Mouse (Mus musculus) myocyte (in vitro differentiated cells): ENCODE measurements around the gene Itih5. TPM values are rescaled to one million over a fixed set of nuclear protein-coding genes. Genes with fewer than 3 reads are reported as not detected.
A peak's percentile ranks its signal among the peaks of the same experiment; 100 is the strongest.

Source experiments
- H3K27me3 ChIP-seq: one replicate; pipeline ENCODE4 v1.6.1; 2011; ENCODE audit not compliant: control insufficient read depth, insufficient read depth, insufficient read length
- H3K36me3 ChIP-seq: one replicate; pipeline ENCODE4 v1.6.1; 2011; ENCODE audit not compliant: control insufficient read depth, insufficient read depth
- H3K4me2 ChIP-seq: one replicate; pipeline ENCODE4 v1.6.1; 2011; ENCODE audit warnings: low read depth, control low read depth
- H3K4me3 ChIP-seq: one replicate; pipeline ENCODE4 v1.5.1; 2011; ENCODE audit warnings: mild to moderate bottlenecking, control low read depth, moderate library complexity
- H3K79me2 ChIP-seq: one replicate; pipeline ENCODE4 v1.6.1; 2011; ENCODE audit not compliant: control insufficient read depth, insufficient read depth
- H3ac ChIP-seq: one replicate; pipeline ENCODE4 v1.6.1; 2011; ENCODE audit not compliant: control insufficient read depth, insufficient read length
- CEBPB ChIP-seq: IDR thresholded peaks from 2 replicates; pipeline ENCODE4 v1.6.1; 2011; ENCODE audit warnings: mild to moderate bottlenecking, moderate library complexity; ENCODE audit not compliant: poor library complexity, insufficient read depth, severe bottlenecking
- E2F4 ChIP-seq: IDR thresholded peaks from one replicate; pipeline ENCODE4 v1.6.1; 2011; ENCODE audit warnings: mild to moderate bottlenecking, control low read depth, moderate library complexity; ENCODE audit not compliant: insufficient read depth
- MAX ChIP-seq: IDR thresholded peaks from one replicate; pipeline ENCODE4 v1.6.1; 2011; ENCODE audit warnings: low read depth, mild to moderate bottlenecking, control low read depth
- MYOD1 ChIP-seq, 3 experiments: IDR thresholded peaks; one replicate each; pipeline ENCODE4 v1.6.1; 2011; ENCODE audit warnings: control low read depth in 2 of 3, low read depth in 2 of 3, mild to moderate bottlenecking in 2 of 3, moderate library complexity in 1 of 3; ENCODE audit not compliant: insufficient read length in 2 of 3, control insufficient read depth in 1 of 3
- MYOG ChIP-seq, 3 experiments: IDR thresholded peaks; one replicate each; pipeline ENCODE4 v1.6.1; 2011; ENCODE audit warnings: control low read depth in 2 of 3, low read depth in 2 of 3, mild to moderate bottlenecking in 2 of 3; ENCODE audit not compliant: insufficient read length in 2 of 3, control insufficient read depth in 1 of 3, insufficient read depth in 1 of 3
- POLR2A ChIP-seq: IDR thresholded peaks from one replicate; pipeline ENCODE4 v1.6.1; 2011; ENCODE audit warnings: low read depth, mild to moderate bottlenecking, control low read depth, moderate library complexity; ENCODE audit not compliant: insufficient read length
- POLR2AphosphoS2 ChIP-seq: IDR thresholded peaks from one replicate; pipeline ENCODE4 v1.6.1; 2011; ENCODE audit warnings: low read depth, control low read depth; ENCODE audit not compliant: insufficient read length
- REST ChIP-seq: IDR thresholded peaks from one replicate; pipeline ENCODE4 v1.6.1; 2011; ENCODE audit warnings: mild to moderate bottlenecking, control low read depth, moderate library complexity; ENCODE audit not compliant: insufficient read depth, insufficient read length
- SRF ChIP-seq: IDR thresholded peaks from one replicate; pipeline ENCODE4 v1.6.1; 2011; ENCODE audit warnings: low read depth; ENCODE audit not compliant: control insufficient read depth, insufficient read length
- TCF12 ChIP-seq: IDR thresholded peaks from one replicate; pipeline ENCODE4 v1.6.1; 2011; ENCODE audit warnings: mild to moderate bottlenecking, control low read depth; ENCODE audit not compliant: poor library complexity, insufficient read depth, severe bottlenecking
- TCF3 ChIP-seq: IDR thresholded peaks from one replicate; pipeline ENCODE4 v1.6.1; 2011; ENCODE audit warnings: low read depth, control low read depth; ENCODE audit not compliant: insufficient read length
- USF1 ChIP-seq: IDR thresholded peaks from one replicate; pipeline ENCODE4 v1.6.1; 2011; ENCODE audit warnings: low read depth, mild to moderate bottlenecking, control low read depth, moderate library complexity
- polyA plus RNA-seq: library from polyadenylated mRNA; unstranded; fragments of >200 nt; fragmentation: generic; extraction: Trizol; gene quantifications from one replicate; pipeline ENCODE4 v1.2.1, GENCODE M21; 2012; ENCODE audit warnings: missing spikeins

The Itih5 gene
- polyA plus RNA-seq, 1 experiment, result not detected

DNA sequence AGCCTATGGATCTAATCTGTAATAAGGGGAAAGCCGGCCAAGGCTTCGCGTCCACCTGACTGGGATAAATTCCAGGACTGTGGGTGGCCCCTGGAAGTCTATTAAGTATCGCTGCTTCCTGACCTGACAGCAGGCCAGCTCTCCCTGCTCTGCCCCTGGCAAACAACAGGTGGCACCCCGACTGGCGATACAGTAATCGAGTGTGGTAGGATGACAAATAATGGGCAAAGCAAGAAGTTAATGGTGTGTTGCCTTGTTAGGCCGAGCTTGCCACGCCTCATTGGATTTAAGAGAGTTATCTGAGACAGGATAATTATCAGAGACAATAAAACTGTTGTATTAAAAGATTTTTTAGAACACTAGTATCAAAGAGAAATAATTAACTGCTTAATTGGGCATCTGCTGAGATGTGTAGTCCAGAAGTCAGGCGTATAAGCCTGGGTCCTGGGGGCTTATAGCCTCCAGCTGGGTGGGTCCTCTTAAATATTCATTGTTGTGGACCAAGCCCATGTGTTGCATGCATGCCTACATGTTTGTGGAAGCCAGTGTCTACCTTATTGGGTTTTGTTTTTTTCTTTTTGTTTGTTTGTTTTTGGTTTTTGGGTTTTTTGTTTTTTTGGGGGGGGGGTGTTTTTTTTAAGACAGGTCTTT lies 140.3 kb downstream of the Itih5 start:
- Histone ChIP-seq H3ac (no peak overlapping the region), H3K4me3 (no peak overlapping the region), H3K27me3 (peaks cover 11% of the 10 kb centered on the region), H3K36me3 (no peaks in the 10 kb centered on the region), H3K79me2 (no peaks in the 10 kb centered on the region), H3K4me2 (no peak overlapping the region)
- TF ChIP-seq MYOD1 (IDR thresholded peaks at IDR 0.05; ENCODE audit: control insufficient read depth in 1 of 3, insufficient read length in 2 of 3, low read depth in 2 of 3), result peak in 1 of 3 experiments; percentile 22
- TF ChIP-seq TCF3, result no peak

DNA sequence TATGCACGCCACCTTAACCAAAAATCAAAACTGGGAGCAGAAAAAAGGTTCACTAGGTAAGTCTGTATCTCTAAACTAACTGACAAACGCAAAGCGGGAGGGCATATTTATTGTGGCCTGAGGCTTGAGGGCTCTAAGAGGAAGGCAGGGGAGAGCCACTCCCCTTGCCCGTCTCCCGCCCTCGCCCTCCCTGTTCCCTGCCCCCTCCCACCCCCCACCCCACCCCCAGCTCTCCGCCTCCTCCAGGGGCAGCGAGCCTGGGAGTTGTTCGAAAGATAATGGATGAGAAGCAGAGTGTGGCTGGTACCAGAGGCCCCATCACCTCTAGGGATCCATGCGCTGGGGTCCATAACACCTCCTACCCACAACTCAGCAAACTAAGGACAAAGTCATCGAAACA lies 142.5 kb downstream of the Itih5 start:
- Histone ChIP-seq H3K4me2 (no peak overlapping the region), H3K4me3 (no peak overlapping the region), H3ac (no peak overlapping the region), H3K79me2 (no peaks in the 10 kb centered on the region), H3K27me3 (peaks cover 10% of the 10 kb centered on the region), H3K36me3 (no peaks in the 10 kb centered on the region)
- no peak for TF ChIP-seq POLR2A
- TF ChIP-seq USF1, result no peak
- no peak for TF ChIP-seq TCF3
- no peak for TF ChIP-seq TCF12
- no peak for TF ChIP-seq MYOD1 (IDR thresholded peaks at IDR 0.05; ENCODE audit: control insufficient read depth in 1 of 3, insufficient read length in 2 of 3, low read depth in 2 of 3)
- TF ChIP-seq POLR2AphosphoS2, result no peak
- TF ChIP-seq MYOG (IDR thresholded peaks at IDR 0.05; ENCODE audit: control insufficient read depth in 1 of 3, insufficient read depth in 1 of 3, insufficient read length in 2 of 3, low read depth in 2 of 3), result no peak
- no peak for TF ChIP-seq MAX
- no peak for TF ChIP-seq CEBPB

DNA sequence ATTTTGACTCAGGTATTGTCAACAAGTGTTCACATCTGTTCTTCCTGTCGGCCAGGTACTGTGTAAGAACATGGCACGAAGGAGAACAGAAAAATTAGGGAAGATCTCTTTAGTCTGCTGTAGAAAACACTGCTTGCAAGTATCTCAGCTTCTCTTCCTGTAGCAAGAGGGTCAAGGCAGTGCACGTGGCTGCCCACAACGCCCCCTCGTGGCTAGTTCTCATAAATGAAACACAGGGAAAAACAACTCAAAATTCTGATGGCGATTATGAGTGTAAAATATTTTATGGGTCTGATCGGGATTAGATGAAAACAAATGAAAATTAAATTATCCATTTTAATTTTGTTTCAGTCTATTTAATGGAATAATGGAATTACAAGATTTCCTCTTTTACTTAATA lies 146.9 kb downstream of the Itih5 start:
- Histone ChIP-seq H3ac (no peak overlapping the region), H3K4me2 (no peak overlapping the region), H3K79me2 (no peaks in the 10 kb centered on the region), H3K4me3 (no peak overlapping the region), H3K27me3 (no peaks in the 10 kb centered on the region), H3K36me3 (no peaks in the 10 kb centered on the region)
- no peak for TF ChIP-seq POLR2A
- no peak for TF ChIP-seq USF1
- no peak for TF ChIP-seq CEBPB
- no peak for TF ChIP-seq TCF12
- TF ChIP-seq TCF3, result no peak
- no peak for TF ChIP-seq MYOG (IDR thresholded peaks at IDR 0.05; ENCODE audit: control insufficient read depth in 1 of 3, insufficient read depth in 1 of 3, insufficient read length in 2 of 3, low read depth in 2 of 3)
- no peak for TF ChIP-seq E2F4
- TF ChIP-seq MYOD1 (IDR thresholded peaks at IDR 0.05; ENCODE audit: control insufficient read depth in 1 of 3, insufficient read length in 2 of 3, low read depth in 2 of 3), result no peak

DNA sequence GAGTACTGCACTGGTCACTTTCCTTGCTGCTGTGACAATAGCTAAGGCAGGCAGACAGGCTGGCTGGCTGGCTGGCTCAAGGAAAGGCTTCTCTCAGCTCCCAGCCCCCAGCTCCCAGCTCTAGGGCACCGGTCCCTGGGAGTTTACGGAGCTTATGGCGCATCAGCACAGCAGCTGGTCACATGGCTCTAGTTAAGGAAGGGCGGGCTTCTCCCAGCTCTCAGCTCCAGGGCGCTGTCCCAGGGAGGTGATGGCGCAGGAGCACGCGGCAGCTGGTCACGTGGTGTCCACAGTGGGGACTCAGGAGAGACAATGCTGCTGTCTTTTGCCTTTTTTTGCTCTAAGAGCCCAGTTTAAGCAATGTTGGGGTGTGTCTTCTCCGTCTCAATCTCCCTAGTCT lies 147.4 kb downstream of the Itih5 start:
- Histone ChIP-seq H3ac (no peak overlapping the region), H3K27me3 (no peaks in the 10 kb centered on the region), H3K4me3 (no peak overlapping the region), H3K79me2 (no peaks in the 10 kb centered on the region), H3K36me3 (no peaks in the 10 kb centered on the region), H3K4me2 (no peak overlapping the region)
- TF ChIP-seq SRF, result no peak
- TF ChIP-seq E2F4, result no peak
- no peak for TF ChIP-seq CEBPB
- no peak for TF ChIP-seq MYOG (IDR thresholded peaks at IDR 0.05; ENCODE audit: control insufficient read depth in 1 of 3, insufficient read depth in 1 of 3, insufficient read length in 2 of 3, low read depth in 2 of 3)
- no peak for TF ChIP-seq MYOD1 (IDR thresholded peaks at IDR 0.05; ENCODE audit: control insufficient read depth in 1 of 3, insufficient read length in 2 of 3, low read depth in 2 of 3)
- TF ChIP-seq POLR2AphosphoS2, result no peak
- TF ChIP-seq REST, result no peak
- TF ChIP-seq USF1, result no peak
- TF ChIP-seq TCF3, result no peak

DNA sequence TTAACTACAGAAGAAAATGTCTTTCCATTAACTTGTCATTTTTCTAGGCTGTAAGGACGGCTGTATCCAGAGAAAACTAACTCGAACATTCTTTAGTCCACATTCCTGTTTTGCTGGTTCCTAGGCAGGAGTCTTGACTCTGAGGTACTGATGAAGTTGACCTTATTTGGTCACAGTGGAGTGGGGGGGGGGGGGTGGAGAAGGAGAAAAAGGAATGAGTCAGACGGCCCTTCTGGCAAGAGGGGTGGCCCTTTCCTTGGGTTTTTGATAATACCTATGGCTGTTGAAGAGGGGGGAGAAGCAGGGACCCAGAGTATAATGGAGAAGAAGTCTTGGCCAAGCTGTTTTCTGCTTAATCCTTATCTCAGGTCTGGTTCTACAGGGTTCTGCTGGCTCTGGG lies 148.0 kb downstream of the Itih5 start:
- Histone ChIP-seq H3K79me2 (no peaks in the 10 kb centered on the region), H3K36me3 (no peaks in the 10 kb centered on the region), H3ac (no peak overlapping the region), H3K4me3 (no peak overlapping the region), H3K27me3 (no peaks in the 10 kb centered on the region), H3K4me2 (no peak overlapping the region)
- no peak for TF ChIP-seq POLR2A
- TF ChIP-seq MYOG (IDR thresholded peaks at IDR 0.05; ENCODE audit: control insufficient read depth in 1 of 3, insufficient read depth in 1 of 3, insufficient read length in 2 of 3, low read depth in 2 of 3), result no peak
- TF ChIP-seq SRF, result no peak

DNA sequence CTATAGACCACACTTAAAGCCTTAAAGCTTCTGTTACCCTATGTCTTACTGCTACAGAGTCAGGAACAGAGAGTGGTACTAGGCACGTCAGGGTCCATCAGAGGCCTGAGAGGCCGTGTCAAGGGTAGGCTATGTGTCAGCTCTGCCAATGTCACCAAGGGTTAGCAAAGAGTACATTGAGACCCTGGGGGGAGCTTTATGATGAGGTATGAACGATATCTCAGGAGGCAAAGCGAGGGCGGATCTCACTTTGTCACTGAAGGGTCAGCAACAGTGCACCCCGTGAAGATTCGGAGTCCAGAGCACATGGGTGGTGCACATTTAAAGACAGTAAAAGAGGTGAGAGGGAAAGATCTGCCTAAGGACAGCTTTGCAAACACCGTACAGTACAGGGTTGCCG lies 148.6 kb downstream of the Itih5 start:
- H3K79me2 ChIP-seq, result no peaks in the 10 kb centered on the region
- H3K4me2 ChIP-seq, result no peak overlapping the region
- no peak overlapping the region for H3K4me3 ChIP-seq
- TF ChIP-seq POLR2AphosphoS2 (no peak), MYOG (IDR thresholded peaks at IDR 0.05; ENCODE audit: control insufficient read depth in 1 of 3, insufficient read depth in 1 of 3, insufficient read length in 2 of 3, low read depth in 2 of 3) (no peak), MYOD1 (IDR thresholded peaks at IDR 0.05; ENCODE audit: control insufficient read depth in 1 of 3, insufficient read length in 2 of 3, low read depth in 2 of 3) (no peak), USF1 (no peak), TCF12 (no peak), CEBPB (no peak), REST (no peak), SRF (no peak), E2F4 (no peak)
- H3ac ChIP-seq, result no peak overlapping the region
- no peaks in the 10 kb centered on the region for H3K36me3 ChIP-seq
- H3K27me3 ChIP-seq, result no peaks in the 10 kb centered on the region
